Mouse (Mus musculus) gastrocnemius, adult 2 months (tissue): ENCODE measurements around the gene Phip. TPM values are rescaled to one million over a fixed set of nuclear protein-coding genes. Genes with fewer than 3 reads are reported as not detected.

Experiments
- DNase-seq: peaks from one replicate; pipeline ENCODE4 v3.0.0; 2022
- H3K27ac ChIP-seq: fragments of 200-600 bp; 2 replicates; pipeline ENCODE4 v1.8.1; 2022; ENCODE audit warnings: mild to moderate bottlenecking
- H3K4me3 ChIP-seq: fragments of 200-600 bp; 2 replicates; pipeline ENCODE4 v1.8.1; 2022; ENCODE audit warnings: mild to moderate bottlenecking, moderate library complexity
- CTCF ChIP-seq: fragments of 200-600 bp; IDR thresholded peaks from 2 replicates; pipeline ENCODE4 v1.8.1; 2022; ENCODE audit warnings: antibody characterized with exemption, mild to moderate bottlenecking, moderate library complexity
- intact Hi-C: fragments of 180-260 bp; cut with DNase I; formaldehyde crosslinking; loops from one replicate; pipeline ENCODE4 v1.15.1; 2025
- total RNA-seq, 2 experiments: library from RNA; stranded (reverse); gene quantifications; 2 replicates each; pipeline ENCODE4 v1.2.3; 2021

Gene Phip
- total RNA-seq, 2 experiments from 2014 or later: 30.2 to 32.7 TPM

DNA sequence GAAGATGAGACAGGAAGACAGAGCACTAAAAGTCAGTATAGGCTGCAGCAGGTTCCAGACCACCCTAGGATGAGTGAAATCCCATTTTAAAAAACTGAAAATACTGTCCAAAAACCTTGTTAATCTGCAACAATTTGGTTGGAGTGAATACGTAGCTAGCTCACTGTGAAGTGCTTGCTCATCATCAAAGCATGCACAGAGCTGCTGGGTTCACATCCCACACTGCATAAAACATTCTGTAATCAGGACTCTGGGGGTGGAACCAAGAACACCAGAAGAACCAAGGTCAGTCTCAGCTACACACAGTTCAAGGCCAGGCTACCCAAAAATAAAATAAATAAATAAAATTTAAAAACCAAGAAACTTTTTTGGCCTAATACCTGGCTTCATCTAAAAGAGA, 3.9 kb downstream of the Phip start:
- H3K4me3 ChIP-seq: peak overlapping the region; percentile 20
- intact Hi-C loops: loop anchor here (10.0 kb wide), 3 partner anchors 143 to 473 kb away; partner anchors contain the start of gene Lca5
- peak overlapping the region; percentile 60 for H3K27ac ChIP-seq
- no peak for TF ChIP-seq CTCF
- no peak for DNase-seq

DNA sequence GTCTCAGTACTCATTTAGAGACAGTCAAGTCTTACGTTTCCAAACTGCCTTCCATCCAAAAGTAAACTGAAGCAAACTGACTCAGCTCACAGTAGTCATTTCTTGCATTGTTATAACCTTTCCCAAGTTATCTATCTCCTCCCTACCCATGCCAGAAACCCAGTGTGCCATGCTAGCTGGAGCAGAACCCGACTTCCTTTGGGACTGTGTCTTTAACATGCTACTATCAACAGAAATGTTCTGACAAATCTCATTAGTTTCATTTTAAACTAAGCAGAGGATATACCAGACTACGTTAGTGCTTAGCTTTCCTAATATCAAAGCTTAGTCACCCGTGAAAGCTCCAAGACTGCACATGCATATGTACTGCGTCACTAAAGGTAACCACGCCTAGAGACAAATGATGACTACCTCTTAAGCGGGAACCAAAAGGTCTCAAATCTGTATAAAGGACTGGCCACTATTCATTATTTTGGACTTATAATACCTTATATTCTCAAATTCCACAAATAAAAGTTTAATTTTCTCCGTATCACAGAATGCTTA, 8.2 kb downstream of the Phip start:
- no peak for TF ChIP-seq CTCF
- no peak for DNase-seq
- Histone ChIP-seq H3K27ac (peak overlapping the region; percentile 58), H3K4me3 (peak overlapping the region; percentile 36)
- intact Hi-C loops: no loop called here

DNA sequence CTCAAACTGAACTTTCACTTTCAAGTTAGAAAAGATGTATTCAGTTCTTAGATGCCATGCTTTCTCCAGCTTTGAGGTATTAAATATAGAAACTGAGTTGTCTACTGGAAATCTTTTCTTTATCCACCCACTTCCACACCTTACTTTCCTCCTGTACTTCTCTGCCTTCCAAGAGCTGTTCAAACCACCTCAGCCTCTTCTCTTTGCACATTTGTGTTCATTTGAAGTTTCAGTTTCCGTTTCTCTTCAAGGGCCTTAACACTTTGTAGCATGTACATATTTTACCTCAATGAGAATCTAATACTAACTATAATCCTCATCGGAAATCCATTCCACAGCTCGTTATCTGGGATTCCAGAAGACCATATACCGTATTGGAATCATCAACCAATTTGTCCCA, 11.3 kb downstream of the Phip start:
- no peak overlapping the region for H3K4me3 ChIP-seq
- intact Hi-C loops: no loop called here
- no peak for TF ChIP-seq CTCF
- DNase-seq: no peak
- H3K27ac ChIP-seq: no peak overlapping the region

DNA sequence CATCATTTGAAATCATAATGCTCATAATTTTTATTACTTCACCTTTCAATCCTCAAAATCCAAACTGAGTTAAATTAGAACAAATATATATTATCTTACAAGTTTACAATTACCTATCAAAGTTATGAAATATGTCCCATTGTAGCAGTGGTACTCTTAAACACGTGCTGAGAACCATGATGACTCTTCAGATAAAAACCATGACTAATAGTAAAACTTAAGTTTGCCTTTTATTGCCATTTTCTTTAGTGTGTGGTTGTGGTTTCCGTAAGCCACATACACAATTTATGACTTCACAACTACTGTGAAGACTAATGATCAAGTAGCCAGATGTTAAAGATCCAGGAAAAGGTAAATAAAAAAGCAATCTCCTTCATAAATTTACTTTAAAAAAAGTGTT, 14.0 kb downstream of the Phip start:
- no peak overlapping the region for H3K27ac ChIP-seq
- no peak overlapping the region for H3K4me3 ChIP-seq
- no peak for TF ChIP-seq CTCF
- intact Hi-C loops: no loop called here
- no peak for DNase-seq

DNA sequence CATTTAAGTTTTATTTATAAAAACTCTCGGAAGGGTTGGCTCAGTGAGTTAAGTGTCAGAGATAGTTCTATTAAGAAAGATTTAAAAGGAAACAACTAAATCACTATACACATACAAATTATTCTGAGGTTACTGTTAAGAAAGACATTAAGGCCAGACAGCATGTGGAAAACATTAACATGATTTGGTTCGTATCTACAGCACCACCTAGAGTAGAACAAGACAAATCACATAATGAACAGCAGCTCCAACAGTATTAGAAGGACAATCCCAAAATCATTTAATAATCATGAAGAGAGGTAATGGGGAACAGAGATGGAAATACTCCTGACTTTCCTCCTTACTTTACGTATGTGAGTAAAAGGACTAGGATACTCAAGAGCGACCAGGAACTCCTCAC, 20.0 kb downstream of the Phip start:
- intact Hi-C loops: no loop called here
- no peak for DNase-seq
- Histone ChIP-seq H3K4me3 (no peak overlapping the region), H3K27ac (no peak overlapping the region)
- peak; percentile 54 for TF ChIP-seq CTCF

DNA sequence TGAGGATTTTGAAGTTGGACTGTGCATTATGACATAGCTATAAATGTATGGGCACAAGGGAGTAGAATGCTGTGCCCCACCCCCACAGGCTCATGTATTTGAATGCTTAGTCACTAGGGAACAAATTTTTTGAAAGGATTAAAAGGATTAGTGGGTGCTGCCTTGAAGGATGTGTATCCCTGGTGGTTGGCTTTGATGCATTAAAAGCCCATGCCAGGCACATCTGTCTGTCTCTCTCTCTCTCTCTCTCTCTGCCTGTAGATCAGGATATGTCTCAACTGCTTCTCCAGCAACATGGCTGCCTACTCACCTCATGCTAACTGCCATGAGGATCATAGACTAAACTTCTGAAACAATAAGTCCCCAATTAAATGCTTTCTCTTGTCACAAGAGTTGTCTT, 23.0 kb downstream of the Phip start:
- no peak overlapping the region for H3K4me3 ChIP-seq
- intact Hi-C loops: no loop called here
- no peak overlapping the region for H3K27ac ChIP-seq
- TF ChIP-seq CTCF: no peak
- no peak for DNase-seq

DNA sequence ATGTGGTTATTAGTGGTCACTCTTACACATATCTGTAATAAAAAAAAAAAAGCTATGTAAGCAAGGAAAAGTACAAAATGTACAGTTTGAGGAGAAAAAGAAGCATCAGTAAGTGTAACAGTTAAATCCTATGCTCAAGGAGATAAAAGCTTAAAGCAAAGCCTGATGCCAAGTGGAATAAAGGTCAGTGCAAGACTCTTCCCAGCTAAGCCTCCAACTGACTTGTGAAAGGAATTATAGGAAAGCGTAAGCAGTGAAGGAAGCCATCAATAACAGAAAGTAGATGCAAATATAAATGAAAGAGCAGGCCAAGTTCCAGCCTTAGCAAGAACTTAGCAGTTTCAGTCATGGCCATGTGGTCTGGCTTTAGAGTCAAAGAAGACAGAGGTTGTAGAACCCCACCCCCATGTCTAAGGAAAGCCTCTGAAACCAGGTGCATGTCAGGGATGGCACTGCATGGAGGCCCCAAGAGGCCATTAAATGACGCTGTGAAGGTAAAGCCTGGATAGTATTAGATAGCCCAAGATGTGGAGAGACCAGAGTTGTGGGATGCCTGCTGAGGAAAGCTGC, 23.8 kb downstream of the Phip start:
- no peak overlapping the region for H3K27ac ChIP-seq
- H3K4me3 ChIP-seq: no peak overlapping the region
- intact Hi-C loops: no loop called here
- DNase-seq: no peak
- TF ChIP-seq CTCF: no peak

DNA sequence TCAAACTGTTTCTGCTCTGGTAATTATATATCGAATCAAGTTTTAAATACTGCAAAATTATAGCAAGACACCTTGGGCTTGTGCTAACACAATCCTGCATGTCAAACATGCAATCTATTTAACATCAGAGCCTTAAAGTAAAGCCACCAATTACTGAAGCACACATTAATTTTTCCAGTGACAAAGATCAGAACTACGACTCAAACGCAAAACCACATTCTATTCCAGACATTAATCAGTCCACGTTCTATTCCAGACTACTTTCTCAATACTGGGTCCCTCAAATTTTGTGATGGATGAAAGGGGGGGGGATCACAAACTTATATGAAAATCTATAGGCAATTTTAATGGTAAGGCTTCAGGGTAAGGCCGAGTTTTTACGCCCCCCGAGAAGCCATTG, 68.1 kb downstream of the Phip start:
- intact Hi-C loops: no loop called here

DNA sequence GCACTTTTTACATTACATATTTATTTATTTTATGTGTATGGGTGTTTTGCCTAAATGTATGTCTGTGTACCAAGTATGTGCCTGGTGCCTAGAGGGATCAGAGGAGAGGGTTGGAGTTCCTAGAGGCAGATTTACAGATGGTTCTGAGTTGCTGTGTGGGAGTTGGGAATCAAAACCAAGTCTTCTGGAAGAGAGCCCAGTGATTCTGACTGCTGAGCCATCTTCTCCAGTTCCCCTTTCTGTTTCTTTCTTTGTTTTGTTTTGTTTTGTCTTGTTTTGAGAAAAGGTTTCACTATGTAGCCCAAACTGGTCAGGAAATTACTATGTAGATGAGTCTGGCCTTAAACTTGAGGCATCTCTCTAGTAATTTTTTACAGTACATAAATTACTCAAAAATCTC, 86.7 kb downstream of the Phip start:
- intact Hi-C loops: no loop called here
- Histone ChIP-seq H3K27ac (no peak overlapping the region), H3K4me3 (no peak overlapping the region)
- no peak for TF ChIP-seq CTCF
- no peak for DNase-seq

More for the DNA sequence above, 68.1 kb downstream of the Phip start:
- Histone ChIP-seq H3K27ac (no peak overlapping the region), H3K4me3 (no peak overlapping the region)
- no peak for DNase-seq
- no peak for TF ChIP-seq CTCF

DNA sequence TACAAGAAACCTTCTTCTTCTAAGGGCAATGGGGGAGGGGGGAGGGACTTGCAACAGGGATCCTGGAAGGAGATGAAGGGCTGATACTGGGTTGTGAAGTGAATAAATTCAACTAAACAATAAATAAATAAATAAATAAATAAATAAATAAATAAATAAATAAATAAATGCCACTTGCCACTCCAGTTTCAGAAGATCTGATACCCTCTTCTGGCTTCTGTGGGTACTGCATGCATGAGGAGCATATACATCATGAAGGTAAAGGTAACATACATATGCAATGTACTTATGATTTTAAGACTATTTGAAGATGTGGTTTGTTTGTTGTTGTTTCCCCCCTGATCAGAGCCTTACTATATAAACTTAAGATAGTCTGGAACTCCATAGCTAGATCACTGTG, 91.1 kb downstream of the Phip start:
- intact Hi-C loops: no loop called here
- H3K27ac ChIP-seq: no peak overlapping the region
- no peak overlapping the region for H3K4me3 ChIP-seq
- no peak for DNase-seq
- TF ChIP-seq CTCF: peak; percentile 17; the same call in 1 of the 2 replicates

DNA sequence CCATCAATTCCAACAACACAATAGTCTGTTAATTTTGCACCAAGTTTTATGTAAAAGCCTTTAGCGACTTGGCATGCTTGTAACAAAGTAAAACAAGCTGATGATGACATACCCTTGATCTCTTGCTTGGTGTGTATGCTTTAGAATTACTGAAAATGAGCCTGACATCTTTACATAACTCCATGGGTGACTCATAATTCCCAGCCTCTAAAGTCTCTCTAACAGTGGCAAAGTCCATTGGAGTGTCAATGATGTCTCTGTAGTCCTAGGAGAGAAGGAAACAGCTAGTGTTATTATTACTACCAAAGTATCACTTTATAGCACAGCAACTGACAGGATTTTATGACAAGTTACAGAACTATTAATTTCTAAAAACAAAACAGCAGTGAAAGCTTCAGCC, 98.2 kb downstream of the Phip start:
- intact Hi-C loops: loop anchor here (5.0 kb wide), 1 partner anchor 35 kb away; no protein-coding TSS in a partner anchor
- TF ChIP-seq CTCF: no peak
- DNase-seq: no peak
- Histone ChIP-seq H3K27ac (no peak overlapping the region), H3K4me3 (no peak overlapping the region)

DNA sequence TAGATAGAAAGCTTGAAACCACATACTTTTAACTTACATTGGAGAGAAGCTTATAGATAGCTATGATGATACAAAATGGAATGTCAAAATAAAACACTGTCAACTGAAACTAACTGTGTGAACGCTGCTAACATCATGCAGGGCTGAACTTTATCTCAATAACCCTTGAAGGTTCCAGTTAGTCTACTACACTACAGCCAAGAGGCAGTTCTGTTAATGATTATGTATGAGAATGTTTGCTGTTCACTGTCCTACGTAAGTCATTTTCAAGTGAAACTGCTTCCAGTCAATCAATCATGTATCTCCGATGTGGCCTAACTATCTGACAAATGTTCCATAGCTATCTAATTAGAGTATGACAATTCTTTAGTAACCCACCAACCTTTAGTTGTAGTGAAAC, 107.6 kb downstream of the Phip start:
- no peak overlapping the region for H3K4me3 ChIP-seq
- TF ChIP-seq CTCF: no peak
- no peak overlapping the region for H3K27ac ChIP-seq
- intact Hi-C loops: no loop called here
- DNase-seq: no peak

DNA sequence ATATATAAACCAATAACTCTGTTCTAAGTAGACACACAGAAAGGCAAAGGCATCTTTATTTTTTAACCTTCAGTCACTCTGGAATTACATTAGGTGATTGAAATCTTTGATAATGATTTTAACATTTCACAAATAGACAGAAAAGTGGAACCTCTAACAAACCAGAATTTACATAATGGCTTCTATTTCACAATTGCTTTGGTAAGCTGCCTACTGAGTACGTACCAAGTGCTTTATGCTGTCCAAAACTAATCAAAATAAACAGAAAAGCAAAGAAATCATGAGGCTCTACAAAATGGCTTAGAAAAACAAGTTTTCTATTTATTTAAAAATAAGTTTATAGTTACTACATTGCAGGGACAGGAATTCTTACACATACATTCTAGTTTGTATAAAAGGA, 109.2 kb downstream of the Phip start:
- TF ChIP-seq CTCF: no peak
- H3K4me3 ChIP-seq: no peak overlapping the region
- no peak for DNase-seq
- H3K27ac ChIP-seq: no peak overlapping the region
- intact Hi-C loops: no loop called here

DNA sequence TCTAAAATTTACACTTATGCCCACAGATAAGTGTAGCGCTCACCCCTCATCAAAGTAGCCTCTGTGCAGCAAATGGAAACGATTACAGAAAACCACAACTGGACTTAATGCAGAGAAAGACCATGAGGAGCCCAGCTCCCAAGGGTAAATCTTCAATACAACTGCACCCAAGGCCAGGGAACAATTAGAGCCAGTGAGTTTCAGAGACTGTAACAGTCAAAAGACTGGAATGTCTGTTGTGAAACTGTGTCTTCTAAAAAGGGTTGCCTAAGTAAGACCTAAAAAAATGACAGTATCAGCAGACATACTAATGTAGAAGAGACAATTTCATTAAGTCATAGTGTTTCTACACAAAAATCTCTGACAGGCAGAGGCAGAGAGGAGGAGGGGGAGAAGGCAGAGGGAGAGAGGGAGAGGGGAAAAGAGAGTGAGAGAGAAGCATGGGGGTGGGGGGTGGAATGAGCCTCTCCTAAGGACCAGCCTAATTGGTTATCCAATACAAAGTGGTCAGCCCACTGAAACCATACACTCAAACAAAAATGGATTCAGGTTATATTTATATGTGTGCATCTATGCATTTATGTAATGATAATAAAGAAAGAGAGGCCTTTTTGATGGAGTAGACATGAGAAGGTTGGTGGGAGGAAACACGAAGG, 113.4 kb downstream of the Phip start:
- intact Hi-C loops: no loop called here
- Histone ChIP-seq H3K4me3 (no peak overlapping the region), H3K27ac (no peak overlapping the region)
- no peak for TF ChIP-seq CTCF
- DNase-seq: no peak
